Mouse (Mus musculus) lung, postnatal 0 days (tissue): ENCODE measurements around the gene Cacna2d2.
A peak's percentile ranks its signal among the peaks of the same experiment; 100 is the strongest.

Experiments used
- CTCF ChIP-seq: IDR thresholded peaks from 2 replicates; pipeline ENCODE4 v1.5.1; 2016; ENCODE audit warnings: antibody characterized with exemption, mild to moderate bottlenecking
- EP300 ChIP-seq: IDR thresholded peaks from 2 replicates; pipeline ENCODE4 v1.6.1; 2016; ENCODE audit warnings: antibody characterized with exemption, mild to moderate bottlenecking, control low read depth

DNA sequence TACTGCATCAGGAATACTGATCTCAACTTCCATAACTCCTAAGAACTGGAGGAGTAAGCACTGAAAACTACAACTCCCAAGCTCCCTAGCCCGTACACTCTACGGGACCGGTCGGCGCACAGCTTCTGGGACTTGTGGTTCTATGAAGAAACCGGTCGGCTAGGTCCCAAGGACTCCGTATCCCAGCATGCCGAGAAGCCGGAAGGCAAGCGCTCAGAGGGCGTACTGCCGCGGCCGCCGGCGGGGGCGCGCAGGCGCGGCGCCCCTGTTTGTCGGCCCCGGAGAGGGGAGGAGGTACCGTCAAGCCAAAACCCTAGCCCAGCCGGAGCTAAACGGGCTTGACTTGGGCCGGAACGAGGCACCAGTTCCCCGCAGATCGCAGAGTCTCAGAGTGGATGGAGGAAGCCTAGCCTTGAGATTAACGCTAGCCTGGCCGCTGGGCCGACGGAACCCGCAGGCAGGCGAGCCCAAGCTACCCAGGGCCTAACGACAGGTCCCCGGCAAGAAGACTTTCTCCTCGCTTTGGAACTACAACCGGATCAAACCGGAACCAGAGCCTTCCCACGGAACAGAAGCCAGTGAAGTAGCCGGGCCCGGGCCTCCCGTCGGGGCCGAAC is 134.5 kb downstream of the Cacna2d2 start, which contains the start of gene Tmem115:
- peak; percentile 43 for TF ChIP-seq CTCF
- no peak for TF ChIP-seq EP300
